Mouse (Mus musculus): ENCODE measurements at regions not wholly inside any gene's neighbourhood (a gene's known extent, or its start where the extent isn't known, plus 50 kb on each side); places are given as distances from the start of the nearest gene placed in this dataset.

GRCm38 (mm10) chr12:15459429-15459828, 357.3 kb downstream of the Trib2 start:
- TF ChIP-seq CEBPB (IDR thresholded peaks at IDR 0.05; ENCODE audit: insufficient read depth, poor library complexity, severe bottlenecking) (no peak), USF1 (IDR thresholded peaks at IDR 0.05; ENCODE audit: low read depth) (no peak)
